Mouse (Mus musculus) stomach, embryonic 15.5 days (tissue): ENCODE data around the gene Cox18. TPM values are rescaled to one million over a fixed set of nuclear protein-coding genes. Genes with fewer than 3 reads are reported as not detected.

Source experiments
- polyA plus RNA-seq: library from polyadenylated mRNA; unstranded; fragments of >200 nt; fragmentation: Nextera tagmentation; extraction: Ambion mirVana; gene quantifications from 2 replicates; pipeline ENCODE4 v1.2.1, GENCODE M21; 2015

Cox18 gene
- polyA plus RNA-seq, 1 experiment from 2014 or later = 35.4 TPM

Other genes with a start within 250 kb of the Cox18 start
- 23.9 and 25.3 TPM in 2 replicates for gene Ankrd17, start 142.6 kb upstream of the Cox18 start, polyA plus RNA-seq
- 7.1 and 7.5 TPM in 2 replicates for gene Gm9958, start 143.2 kb upstream of the Cox18 start, polyA plus RNA-seq
- 83.4 and 276 TPM in 2 replicates for gene Alb, start 236.9 kb upstream of the Cox18 start, polyA plus RNA-seq